In genomic region chr8:94666456-94667308, GRCm38 (mm10) we compare ENCODE assay signal across 8 mouse cellular contexts. TPM values are rescaled to one million over a fixed set of nuclear protein-coding genes. Genes with fewer than 3 reads are reported as not detected.
DNase-seq lines count a peak whose midpoint lies in the region; ATAC-seq lines count a peak whose summit lies in the region.

TSS of gene Arl2bp (plus strand) at chr8:94666600.

- peak within 1 kb of the TSS; percentile 69 for H3K4me2 ChIP-seq in hindbrain, embryonic 16.5 days (ENCODE audit: low read length)

- peaks cover 11% of the 10 kb centered on the region for H3K4me1 ChIP-seq in hindbrain, embryonic 16.5 days (ENCODE audit: control insufficient read depth, insufficient read depth, low read depth, low read length)

- H3K4me3 ChIP-seq in hindbrain, embryonic 16.5 days (ENCODE audit: low read length), result peak within 1 kb of the TSS; percentile 68
- peak within 1 kb of the TSS; percentile 71 for H3K4me3 ChIP-seq in macrophage (ENCODE audit: inconsistent target)

- H3K27ac ChIP-seq in hindbrain, embryonic 16.5 days (ENCODE audit: low read depth, low read length), result peak within 1 kb of the TSS; percentile 92
- H3K27ac ChIP-seq in macrophage, result peak within 1 kb of the TSS; percentile 8; the same call in 1 of the 2 replicates

- peak; percentile 95 for DNase-seq in T-cell, adult 2 months (ENCODE audit: low spot score)
- peak; percentile 92 to 94 for DNase-seq in cerebellum, postnatal 36 days
- peak; percentile 93 for DNase-seq in gastrocnemius, adult 18-20 months (ENCODE audit: low spot score)
- peak; percentile 91 to 93 for DNase-seq in left cerebral cortex, adult 18-20 months (ENCODE audit: low spot score in 2 of 2)
- DNase-seq in right cerebral cortex, adult 18-20 months, result peak; percentile 95
- peak; percentile 87 for DNase-seq in urinary bladder, postnatal 10 days (ENCODE audit: low spot score)

- no peaks in the 10 kb centered on the region for H3K9me3 ChIP-seq in hindbrain, embryonic 16.5 days (ENCODE audit: control insufficient read depth, low read length)

- no peaks in the 10 kb centered on the region for H3K27me3 ChIP-seq in hindbrain, embryonic 16.5 days (replicated peaks; ENCODE audit: control insufficient read depth, insufficient read depth, low read length)

- H3K36me3 ChIP-seq in hindbrain, embryonic 16.5 days (ENCODE audit: control insufficient read depth, insufficient read depth, low read length), result peaks cover 13% of the 10 kb centered on the region
- H3K36me3 ChIP-seq in macrophage (ENCODE audit: inconsistent target), result peaks cover 11% of the 10 kb centered on the region

- H3K79me2 ChIP-seq in macrophage (ENCODE audit: inconsistent target), result no peaks in the 10 kb centered on the region

- H3K9ac ChIP-seq in hindbrain, embryonic 16.5 days (ENCODE audit: low read depth, low read length), result peak within 1 kb of the TSS; percentile 95

- peak; percentile 98 for ATAC-seq in hindbrain, embryonic 16.5 days

- WGBS in hindbrain, embryonic 16.5 days, result under 1% methylated on average over 44 of the region's 74 CpGs
- under 1% methylated on average over 72 of the region's 74 CpGs for WGBS in macrophage (ENCODE audit: missing documents)

RNA-seq across cellular contexts. Expression of gene Arl2bp, which starts in this region (rescaled TPM):
- 10 to 100 TPM; 50.4 to 54.9 TPM for total RNA-seq in gastrocnemius, adult 18-20 months (2021)
- 179 and 191 TPM in 2 replicates for polyA plus RNA-seq in hindbrain, embryonic 16.5 days (2015; fragmentation: Nextera tagmentation; extraction: Ambion mirVana)
- total RNA-seq in left cerebral cortex, adult 18-20 months (2021), result 100 to 1,000 TPM; 135 to 140 TPM
- total RNA-seq in macrophage (2018; cell fraction: chromatin; rRNA removed), result 10 to 100 TPM in 25 of 26 experiments, 1 to 10 TPM in 1; 7.9 to 35.6 (median 26.9) TPM
- total RNA-seq in macrophage (2018; cell fraction: cytosol; rRNA removed), result 10 to 100 TPM; 14.6 to 42.8 (median 26.7) TPM
- 10 to 100 TPM; 12.4 to 41.6 (median 22.4) TPM for total RNA-seq in macrophage (2018; cell fraction: nucleus; rRNA removed)
- 25.2 to 117 TPM (median 41.6 TPM) in 3 replicates for polyA plus RNA-seq in macrophage (2018)

Comparison
In these comparisons a context has a peak if more than half of its experiments do, and no peak if none do; other contexts are left out.
1. Peak in every context shown above with its lines: DNase-seq, ATAC-seq, H3K4me3 ChIP-seq and H3K27ac ChIP-seq.